Mouse (Mus musculus) spleen, postnatal 14 days (tissue): Measurements from ENCODE around the gene Ehf.

Source experiments
- DNase-seq, 2 experiments: peaks; one replicate each; pipeline ENCODE4 v3.0.0; 2021 to 2022; ENCODE audit warnings: low spot score in 2 of 2

Gene Ehf

DNA sequence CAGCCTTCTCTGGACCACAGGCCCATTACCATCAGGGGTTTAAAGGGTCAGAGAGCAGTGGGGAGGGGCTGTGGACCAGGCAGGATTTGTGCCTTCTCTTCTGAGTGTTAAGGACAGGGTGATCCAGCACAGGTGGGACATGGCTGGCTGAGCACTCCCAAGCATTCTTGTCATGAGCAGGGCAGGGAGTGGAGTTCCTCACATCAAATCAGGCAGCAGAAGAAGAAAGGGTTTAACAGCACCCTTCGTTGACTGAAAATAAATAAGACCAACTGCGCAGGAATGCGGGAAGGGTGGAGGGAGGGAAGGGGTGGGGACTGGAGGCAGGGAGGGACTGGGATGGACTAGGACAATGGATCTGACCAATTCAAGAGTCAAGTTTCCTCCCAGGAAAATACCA, 8.6 kb downstream of the Ehf start:
- DNase-seq: no peak

DNA sequence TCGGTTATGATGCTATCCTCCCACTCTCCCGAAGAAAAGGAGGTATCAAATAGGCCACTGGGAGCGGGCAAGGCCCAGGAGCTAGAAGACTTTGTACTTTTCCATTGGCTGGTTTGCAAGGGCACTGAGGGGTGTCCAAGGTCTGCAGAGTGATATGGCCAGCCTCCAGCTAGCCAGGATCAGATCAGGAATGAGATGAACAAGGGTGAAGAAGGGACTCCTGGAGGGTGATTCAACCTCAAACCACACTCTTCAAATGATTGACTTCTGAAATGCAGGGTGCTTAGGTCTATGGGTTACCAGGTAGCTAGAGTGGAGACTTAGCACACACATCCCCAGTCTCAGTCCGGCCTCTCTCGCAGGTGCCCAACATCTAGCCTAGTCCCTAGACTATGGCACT, 9.3 kb downstream of the Ehf start:
- no peak for DNase-seq

DNA sequence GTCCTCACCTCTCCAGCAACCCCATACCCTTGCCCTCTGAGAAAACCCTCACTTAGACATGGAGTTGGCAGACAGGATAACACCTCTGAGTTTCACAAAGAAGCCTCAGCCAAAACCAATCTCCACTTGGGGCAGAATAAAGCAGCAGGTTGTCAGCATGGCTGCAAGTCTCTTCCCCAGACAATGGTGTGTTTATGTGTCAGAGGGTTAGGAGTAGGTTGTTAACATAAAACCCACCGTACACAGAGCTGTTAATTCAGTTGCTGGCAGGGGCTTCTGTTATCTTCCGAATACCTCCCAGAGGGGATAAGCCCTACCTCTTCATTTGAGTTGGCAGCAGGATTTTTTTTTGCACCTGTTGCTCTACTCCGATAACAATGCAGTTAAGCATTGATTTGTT, 9.9 kb downstream of the Ehf start:
- no peak for DNase-seq

DNA sequence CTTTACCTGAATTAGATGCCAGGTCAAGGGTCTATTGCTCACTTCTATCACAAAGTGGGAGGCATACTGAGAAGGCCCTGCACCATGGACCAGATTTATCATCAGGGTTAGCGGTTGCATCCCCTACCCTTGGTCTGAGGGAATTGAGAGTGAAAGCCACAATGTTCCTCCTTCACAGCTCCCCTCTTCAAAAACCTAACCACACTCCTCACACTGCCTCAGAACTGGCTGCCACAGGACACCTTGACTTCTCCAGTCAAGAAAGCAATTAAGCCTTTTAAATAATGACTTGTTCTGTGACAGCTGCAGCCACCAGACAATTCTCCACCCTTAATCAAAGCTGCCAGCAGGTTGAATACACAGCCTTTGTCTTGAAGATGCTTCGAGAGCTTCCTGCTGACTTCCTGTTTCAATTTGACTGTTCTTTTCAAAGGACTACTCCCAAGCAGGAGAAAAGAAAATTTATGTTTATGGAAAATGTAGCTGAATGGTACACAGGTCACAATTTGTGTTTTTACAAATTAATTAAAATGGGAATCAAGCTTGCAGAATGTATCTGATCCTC, 12.3 kb downstream of the Ehf start:
- no peak for DNase-seq

DNA sequence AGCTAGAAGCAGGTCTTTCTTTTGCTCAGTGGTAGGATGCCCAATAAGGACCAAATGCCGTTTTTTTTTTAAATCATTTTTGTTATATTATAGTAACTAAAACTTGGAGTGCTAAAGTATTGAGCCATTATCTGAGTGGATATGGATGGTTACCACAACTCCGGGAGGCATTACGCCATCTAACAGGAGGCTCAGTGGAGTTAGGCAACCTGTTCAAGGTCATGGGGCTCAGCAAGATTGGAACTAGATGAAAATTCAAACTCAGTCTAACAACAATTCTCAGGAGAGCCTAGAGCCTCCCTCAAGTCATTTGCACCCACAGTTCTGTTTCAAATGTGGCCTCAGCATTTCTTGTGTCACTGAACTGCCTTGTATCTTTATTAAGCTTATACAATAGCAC, 12.9 kb downstream of the Ehf start:
- no peak for DNase-seq

DNA sequence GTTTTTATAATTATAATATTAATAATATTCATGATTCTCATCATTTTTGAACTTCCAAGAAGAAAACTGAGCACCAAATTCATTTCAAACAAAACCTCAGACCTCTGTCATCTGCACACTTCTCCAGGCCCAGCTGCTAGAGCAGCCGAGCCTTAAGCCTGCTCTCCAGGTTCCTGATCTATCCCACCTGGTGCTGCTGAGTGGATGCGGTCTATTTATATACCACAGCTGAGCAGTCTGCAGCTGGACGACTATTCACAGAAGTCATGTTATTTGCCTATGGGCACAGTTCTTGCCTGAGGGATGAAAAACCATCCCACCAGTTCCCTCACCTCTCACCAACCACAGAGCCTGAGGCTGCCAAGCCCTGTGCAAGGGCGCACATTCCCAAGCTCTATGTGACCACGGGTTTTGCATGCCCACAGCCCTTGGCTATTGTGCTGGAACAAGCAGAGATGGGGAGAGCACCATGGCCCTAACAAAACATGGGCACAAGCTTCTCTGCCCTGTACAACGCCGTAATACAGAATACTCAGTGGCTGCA, 13.6 kb downstream of the Ehf start:
- DNase-seq: no peak

DNA sequence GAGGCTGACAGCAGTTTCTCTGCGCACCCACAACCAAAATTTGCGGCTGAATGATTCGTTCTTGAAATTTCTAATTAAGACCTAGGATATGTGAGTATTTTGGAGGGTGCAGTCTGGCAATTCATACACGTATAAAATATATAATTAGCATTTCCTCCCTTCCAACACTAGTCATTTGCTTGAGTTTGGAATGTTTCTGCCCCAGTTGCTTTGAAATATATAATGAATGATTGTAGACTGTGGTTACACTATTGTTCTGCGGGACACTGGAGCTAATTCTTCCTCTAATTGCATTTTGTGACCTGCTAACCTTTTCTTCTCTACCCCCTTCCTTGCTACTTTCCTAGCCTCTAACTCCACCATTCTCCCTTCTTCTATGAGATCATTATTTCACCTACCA, 15.4 kb downstream of the Ehf start:
- no peak for DNase-seq

DNA sequence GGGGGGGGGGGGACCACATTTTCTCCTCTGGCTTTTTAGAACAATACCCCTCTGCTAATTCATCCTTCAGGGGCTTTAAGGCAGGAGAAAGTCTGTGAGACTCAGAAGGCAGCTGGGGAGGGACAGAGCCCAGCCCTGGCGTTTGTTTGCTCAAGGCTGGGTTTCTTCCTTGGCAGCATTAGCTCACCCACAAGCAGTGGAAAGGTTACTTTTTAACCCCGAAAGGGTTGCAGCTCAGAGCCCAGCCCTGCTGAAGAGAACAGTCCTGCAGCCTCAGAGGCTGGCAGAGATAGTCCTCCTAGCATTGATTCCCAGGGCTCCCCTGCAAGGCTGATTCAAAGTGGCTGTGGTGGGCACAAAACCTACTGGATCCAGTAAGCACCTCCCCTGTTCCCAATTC, 17.5 kb downstream of the Ehf start:
- DNase-seq: no peak

DNA sequence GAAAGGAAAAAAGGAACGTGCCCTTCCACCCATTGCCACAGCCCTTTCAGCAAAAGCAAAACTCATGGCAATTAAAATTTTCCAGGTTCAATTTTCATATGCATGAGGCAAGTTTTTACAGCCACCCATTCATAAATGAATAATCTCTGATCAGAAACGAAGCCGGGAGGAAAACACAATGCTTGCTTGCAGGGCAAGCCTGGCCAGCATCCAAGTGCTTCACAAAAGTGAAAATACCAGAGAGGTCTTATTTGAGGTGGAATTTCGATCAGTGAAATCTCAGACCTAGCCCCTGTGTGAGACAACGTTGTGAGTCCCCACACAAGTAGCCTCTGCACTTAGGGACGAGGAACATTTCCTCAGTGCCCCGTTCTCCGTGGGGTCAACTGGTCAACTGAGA, 19.3 kb downstream of the Ehf start:
- no peak for DNase-seq

DNA sequence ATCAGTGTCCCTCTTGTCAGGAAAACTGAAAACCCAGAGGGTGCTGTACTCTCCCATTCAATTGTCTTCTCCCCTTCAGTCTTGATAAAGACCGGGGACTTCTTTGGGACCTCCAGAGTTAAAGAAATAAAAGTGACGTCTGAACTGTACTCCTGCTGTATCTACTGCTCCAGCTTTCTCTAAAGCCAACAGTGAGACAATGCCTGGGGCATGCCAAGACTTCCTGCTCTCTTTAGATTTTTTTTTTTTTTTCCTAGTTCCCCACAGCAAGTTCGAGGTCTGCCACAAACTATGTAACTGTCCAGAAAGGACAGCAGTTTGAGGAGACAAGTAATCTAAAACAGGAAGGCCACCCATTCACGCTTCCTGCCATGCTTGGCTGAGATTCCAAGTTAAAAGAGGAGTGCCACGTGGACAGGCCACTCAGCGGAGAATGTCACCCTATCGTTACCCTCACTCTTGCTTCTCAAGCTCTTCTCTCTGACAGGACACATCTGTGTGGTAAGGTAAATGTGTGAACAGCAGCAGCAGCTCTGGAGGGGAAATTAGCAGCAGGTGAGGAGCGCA, 20.8 kb downstream of the Ehf start:
- DNase-seq: no peak

DNA sequence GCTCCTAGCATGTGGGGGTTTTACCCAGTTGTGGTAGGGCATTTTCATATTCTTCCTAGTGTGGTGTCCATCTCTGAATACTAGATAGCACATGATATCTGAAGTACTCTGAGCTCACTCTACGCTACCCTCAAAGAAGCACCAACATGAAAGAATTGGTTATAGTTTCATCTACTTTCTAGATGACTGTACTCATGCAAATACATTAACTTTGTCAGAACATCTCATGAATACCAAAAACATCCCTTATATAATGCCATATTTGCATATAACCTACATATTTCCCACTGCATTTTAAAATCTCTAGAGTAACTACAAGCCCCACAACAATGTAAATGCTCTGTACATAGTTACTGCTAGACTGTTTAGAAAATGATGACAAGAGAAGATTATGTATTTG, 23.2 kb downstream of the Ehf start:
- no peak for DNase-seq

DNA sequence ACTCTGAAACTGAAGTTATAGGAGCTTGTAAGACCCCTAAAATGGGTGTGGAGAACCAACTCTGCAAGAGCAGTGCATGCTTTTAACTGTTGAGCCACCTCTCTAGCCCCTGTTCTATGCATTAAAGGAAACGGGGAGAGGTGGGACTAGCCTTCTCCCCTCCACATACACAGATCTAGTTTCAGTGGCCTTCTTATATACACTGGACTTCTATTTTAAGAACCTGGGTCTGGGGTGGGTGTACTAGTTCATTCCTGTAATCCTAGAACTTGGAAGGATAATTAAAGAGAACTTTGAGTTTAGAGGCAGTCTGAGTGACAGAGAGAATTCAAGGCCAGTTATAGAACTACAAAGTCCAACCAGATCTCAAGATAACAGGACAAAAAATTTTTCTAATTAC, 24.6 kb downstream of the Ehf start:
- no peak for DNase-seq

DNA sequence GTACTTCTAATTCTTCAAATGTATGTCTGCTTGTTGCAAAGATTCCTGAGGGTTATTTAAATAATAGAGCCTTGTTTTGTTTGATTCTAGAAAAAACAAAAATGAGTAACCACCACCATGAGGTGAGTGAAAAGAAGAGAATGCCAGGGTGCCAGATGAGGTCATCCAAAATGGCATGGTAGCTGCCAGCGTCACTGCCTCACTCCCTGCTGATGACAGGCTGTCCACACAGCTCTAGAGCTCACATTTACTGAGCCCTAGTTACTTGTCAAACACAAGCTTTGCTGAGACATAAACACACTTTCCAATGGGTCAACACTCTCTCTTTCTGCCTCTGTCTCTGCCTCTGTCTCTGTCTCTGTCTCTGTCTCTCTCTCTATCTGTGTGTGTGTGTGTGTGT, 25.3 kb downstream of the Ehf start:
- DNase-seq: no peak

DNA sequence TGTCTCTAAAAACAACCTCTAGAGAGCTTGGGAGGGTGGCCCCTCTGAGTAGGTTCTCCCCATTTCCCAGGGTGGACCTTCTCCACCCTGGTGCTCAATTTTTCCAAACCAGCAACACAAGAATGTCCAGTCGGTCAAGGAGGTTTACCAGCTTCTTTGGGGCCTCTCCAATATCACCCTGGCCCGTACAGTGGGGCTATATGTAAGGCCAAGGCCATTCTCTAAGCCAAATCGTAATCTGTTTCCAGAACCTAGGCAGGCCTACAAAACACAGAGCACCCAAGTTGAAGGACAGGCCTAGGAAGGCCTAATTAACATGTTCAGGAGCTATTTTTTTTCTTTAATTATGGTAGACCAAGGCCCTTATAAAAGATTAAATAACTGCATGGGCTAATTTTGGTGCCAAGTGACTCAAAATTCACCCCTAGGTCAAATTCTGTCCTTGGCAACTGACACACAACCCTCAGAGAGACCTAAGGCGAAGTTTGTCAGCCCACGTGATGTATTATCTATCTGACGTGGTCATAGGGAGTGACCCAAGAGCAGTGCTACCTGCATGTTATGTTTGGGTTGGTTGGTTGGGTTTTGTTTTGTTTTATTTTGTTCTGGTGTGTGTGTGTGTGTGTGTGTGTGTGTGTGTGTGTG, 27.6 kb downstream of the Ehf start:
- DNase-seq: no peak

DNA sequence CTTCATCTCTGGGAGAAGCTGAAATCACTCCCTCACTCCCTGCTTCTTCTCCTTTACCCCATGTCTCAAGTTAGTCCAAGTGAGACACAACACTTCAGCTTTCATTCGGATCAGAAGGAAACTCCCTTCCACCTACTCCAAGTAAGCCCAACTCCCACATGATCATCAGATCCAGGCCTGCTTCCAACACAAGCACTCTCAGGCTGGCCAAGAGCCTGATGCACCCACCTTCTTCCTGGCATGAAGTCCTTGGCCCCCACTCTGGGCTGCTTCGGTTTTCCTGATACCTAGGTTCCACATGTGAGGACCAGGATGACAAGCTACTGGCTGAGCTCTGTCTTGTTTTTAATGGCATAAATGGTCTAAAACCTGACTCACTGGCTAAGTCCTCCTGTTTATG, 28.3 kb downstream of the Ehf start:
- no peak for DNase-seq

DNA sequence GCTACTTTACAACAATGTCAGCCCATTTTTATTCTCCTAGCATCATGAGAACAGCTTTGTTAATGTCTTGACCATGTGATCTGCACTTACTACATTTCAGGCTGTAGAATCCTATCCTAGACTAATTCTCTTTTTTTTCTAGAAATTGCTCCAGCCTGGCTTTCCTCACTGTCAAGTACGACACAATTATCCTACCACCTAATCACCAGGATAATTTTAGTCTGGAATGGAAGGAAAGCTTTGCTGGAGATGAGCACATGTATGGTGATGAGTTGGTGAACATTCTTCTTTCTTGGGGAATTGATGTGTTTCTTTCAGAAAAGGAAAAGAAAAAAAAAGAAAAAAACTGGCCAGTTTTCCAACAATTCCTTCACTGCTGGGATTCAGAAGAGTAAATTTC, 28.8 kb downstream of the Ehf start:
- no peak for DNase-seq

DNA sequence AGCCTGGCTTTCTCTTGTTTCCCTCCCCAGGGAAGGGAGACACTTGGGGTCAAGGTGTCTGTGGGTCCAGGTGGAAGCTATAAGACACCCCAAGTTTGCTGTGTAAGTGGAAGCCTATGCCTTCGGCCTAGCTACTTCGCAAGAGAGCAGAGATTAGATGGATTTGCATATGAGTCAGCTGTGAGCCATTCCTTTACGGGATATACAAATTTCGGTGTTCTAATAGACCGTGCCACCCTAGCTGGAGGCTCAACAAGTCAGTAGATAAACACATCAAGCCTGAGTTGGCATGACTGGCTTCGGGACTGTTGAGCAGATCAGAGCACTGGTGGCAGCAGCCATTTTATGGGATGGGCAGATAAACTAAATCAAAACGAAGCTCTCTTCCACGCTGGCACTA, 31.6 kb downstream of the Ehf start:
- no peak for DNase-seq

DNA sequence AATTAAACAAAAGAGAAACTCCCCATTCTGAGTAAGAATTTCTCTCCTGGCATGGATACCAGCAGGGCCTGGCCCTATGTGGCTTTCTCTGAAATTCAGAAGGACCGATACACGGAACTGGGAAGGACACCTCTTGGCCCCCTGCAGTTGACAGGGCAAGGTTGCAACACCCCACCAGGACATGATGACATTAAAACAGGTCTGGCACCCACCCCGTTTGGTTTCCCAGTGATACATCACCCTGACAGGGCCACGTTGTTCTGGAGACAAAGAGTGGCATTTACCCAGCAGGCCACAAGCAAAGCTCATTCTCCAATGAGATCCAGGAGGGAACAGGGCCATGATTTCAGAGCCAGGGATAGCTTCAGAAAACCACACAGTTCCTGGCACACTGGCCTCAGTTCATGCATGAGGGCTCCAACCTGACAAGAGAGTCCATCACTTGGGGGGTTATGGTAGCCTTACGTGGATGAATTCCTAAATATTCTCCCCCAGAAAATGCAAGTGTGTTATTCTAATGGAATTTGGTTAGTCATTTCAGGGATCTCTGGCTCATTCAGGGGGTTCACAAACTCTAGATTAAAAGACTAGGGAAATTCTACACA, 32.4 kb downstream of the Ehf start:
- no peak for DNase-seq

DNA sequence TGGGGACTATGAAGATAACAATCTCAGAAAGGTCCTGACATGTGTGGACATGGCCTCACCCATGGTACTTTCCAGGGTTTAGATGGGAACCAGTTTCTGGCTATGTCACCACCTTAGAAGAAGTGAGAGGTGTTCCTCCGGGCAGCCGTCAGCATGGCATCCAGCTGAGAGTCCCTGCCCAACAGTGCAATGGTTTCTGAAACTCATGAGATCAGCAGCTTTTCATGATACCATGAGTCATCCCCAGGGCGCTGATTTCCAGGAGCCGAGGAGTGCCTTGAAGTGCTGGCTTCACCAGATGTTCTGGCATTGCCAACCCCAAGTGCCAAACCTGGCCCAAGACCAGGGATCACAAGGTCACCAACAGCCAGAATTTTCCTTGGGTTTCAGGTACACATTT, 64.0 kb downstream of the Ehf start:
- no peak for DNase-seq

DNA sequence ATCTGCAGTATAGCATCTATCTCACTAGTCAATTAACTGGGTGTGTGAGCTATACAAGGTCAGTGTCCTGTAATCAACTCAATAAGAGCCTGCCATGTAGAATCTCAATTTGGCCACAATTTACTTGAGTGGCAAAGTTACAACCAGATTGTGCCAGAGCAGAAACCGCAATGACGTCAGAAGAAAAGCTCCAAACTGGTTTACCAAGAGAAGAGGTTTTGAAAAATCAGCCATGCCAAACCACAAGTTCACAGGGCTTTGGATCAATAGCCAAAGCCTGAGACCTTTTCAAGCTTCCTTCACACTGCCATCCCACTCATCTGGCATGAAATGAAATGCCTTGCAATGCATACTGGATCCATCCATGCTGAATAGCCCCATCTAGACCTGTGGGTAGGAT, 76.3 kb downstream of the Ehf start:
- no peak for DNase-seq

DNA sequence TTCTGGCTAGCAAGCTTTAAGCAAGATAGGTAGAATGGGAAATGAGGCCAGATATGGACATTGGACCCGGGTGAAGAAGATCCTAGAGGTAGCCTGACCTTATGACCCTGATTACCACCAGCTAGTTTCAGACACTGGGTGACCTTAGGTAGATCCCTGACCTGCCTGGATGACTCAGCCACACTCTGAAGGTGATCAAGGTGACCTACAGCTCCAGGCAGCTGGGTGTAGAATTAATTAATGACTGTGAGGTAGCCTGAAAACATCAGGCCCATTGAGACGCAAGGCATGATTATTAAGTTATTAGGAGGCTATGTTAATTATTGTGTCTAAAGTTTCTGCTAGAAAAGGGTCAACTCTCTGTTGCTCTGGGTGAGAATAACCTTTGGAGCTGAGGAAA, 82.2 kb downstream of the Ehf start:
- no peak for DNase-seq

DNA sequence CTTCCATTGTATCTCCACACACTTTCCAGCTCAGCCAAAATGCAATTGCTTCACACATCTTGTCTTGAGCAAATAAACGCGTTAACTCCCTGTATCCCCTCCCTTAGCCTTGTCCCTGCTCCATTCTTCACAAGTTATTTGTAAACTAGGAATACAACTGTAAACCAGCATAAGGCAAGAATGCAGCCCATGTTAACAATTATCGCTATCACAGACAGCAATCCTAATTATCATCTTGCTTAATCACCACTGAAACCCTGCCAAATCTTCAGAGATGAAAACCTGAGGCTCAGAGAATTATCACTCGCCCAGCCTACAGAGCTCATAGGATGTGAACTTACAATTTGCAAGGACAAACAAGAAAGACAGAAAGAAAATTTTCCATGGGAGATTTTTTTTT, 84.8 kb downstream of the Ehf start:
- no peak for DNase-seq

DNA sequence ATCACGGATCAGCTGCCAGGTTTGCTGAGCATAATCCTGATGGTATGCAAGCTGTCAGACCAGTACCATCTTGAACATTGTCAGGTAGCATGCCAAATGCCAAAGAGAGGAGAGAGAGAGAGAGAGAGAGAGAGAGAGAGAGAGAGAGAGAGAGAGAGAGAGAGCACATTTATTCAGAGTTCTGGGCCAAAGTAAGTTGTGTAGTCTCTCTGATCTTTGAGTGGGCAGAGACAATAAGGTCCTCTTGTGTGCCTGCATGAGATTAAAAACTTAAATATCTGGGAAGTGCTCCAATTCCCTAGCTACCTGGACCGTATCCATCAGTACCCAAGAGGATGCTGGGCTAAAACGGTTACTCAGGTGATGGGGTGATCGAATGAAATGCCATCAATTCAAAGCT, 87.3 kb downstream of the Ehf start:
- DNase-seq: no peak
